Mouse (Mus musculus) frontal cortex, postnatal 14 days (tissue): ENCODE data around the gene Rrp7a.
A peak's percentile ranks its signal among the peaks of the same experiment; 100 is the strongest.

ENCODE experiments used
- DNase-seq, 2 experiments: peaks; one replicate each; pipeline ENCODE4 v3.0.0; 2022; ENCODE audit warnings: low spot score in 2 of 2

The Rrp7a gene

DNA sequence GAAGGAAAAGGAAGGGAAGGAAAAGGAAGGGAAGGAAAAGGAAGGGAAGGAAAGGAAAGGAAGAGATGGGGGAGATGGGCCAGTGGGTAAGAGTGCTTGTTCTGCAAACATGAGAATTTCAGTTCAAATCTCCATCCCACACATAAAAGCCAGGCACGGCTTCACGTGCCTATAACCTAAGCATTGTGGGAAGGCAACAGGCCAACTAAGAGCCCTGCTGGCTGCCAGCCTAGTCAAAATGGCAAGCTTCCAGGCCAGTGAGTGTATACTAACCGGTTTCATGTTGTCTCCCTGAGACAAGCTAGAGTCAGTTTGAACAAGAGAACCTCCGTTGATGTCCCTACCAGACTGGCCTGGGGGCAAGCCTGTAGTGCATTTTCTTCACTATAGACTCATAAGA, 57.1 kb downstream of the Rrp7a start:
- peak in 1 of 2 experiments; percentile 49 for DNase-seq
